In the genomic region with DNA sequence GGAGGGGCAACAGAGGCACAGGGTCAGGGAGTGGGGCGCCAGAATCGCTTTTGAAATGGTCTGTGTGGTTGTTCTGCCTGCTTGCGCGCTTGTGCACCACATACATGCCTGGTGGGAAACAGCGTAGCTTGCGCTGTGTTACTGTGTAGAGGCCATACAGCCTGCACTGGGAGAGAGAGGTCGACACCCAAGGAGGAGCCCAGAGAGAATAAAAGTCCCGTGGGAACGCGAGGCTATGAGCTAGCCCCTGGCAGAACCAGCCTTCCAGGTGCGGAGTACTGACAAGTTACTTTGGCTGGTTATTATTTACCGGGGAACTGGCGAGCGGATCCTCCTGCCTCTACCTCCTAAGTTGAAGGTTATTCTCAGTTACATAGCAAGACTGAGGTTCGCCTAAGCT, we compare ENCODE assay signal across 26 mouse cellular contexts. TPM values are rescaled to one million over a fixed set of nuclear protein-coding genes. Genes with fewer than 3 reads are reported as not detected.
"Had no signal": no experiment of that assay in that cellular context is flagged by ENCODE, and none has a peak within 500 bp of the region (broad histone marks: within the 10 kb centered on the region; RNA-seq: fewer than 3 reads in every experiment).

No protein-coding gene starts in this region.

- ATAC-seq: hindbrain, embryonic 16.5 days; inflammation-experienced regulatory T-cells, adult 6 months; intestine, embryonic 15.5 days; intestine, postnatal 0 days; liver, embryonic 12.5 days had no signal

- H3K27ac ChIP-seq: gastrocnemius, adult 2 months; hindbrain, embryonic 10.5 days; hindbrain, embryonic 12.5 days; hindbrain, embryonic 14.5 days; intestine, embryonic 15.5 days; layer of hippocampus, adult 2 months; left cerebral cortex, adult 2 months; limb, embryonic 10.5 days; limb, embryonic 12.5 days; liver, embryonic 12.5 days; liver, embryonic 14.5 days had no signal

- H3K4me3 ChIP-seq: gastrocnemius, adult 2 months; hindbrain, embryonic 10.5 days; hindbrain, embryonic 12.5 days; intestine, embryonic 15.5 days; layer of hippocampus, adult 2 months; left cerebral cortex, adult 2 months; limb, embryonic 10.5 days; limb, embryonic 12.5 days; liver, embryonic 12.5 days had no signal

- H3K4me2 ChIP-seq: heart, embryonic 11.5 days; hindbrain, embryonic 12.5 days; hindbrain, embryonic 14.5 days; intestine, embryonic 15.5 days; limb, embryonic 12.5 days; liver, embryonic 12.5 days had no signal

- DNase-seq: gastrocnemius, adult 2 months; gastrocnemius, postnatal 10 days; gastrocnemius, postnatal 25 days; heart, postnatal 10 days; heart, postnatal 4 days; kidney, adult 18-20 months; kidney, adult 8-10 months; kidney, postnatal 10 days; kidney, postnatal 25 days; kidney, postnatal 4 days; liver had no signal

- H3K9ac ChIP-seq: hindbrain, embryonic 12.5 days; hindbrain, embryonic 14.5 days; intestine, embryonic 15.5 days; limb, embryonic 12.5 days; liver, embryonic 12.5 days; liver, embryonic 14.5 days had no signal

- H3K9me3 ChIP-seq: hindbrain, embryonic 10.5 days; hindbrain, embryonic 12.5 days; intestine, embryonic 15.5 days; limb, embryonic 10.5 days; limb, embryonic 12.5 days; liver, embryonic 12.5 days had no signal

- H3K36me3 ChIP-seq: hindbrain, embryonic 10.5 days; hindbrain, embryonic 12.5 days; intestine, embryonic 15.5 days; limb, embryonic 10.5 days; limb, embryonic 12.5 days; liver, embryonic 12.5 days had no signal

- H3K4me1 ChIP-seq: intestine, embryonic 15.5 days had no signal

- H3K27me3 ChIP-seq: hindbrain, embryonic 12.5 days; intestine, embryonic 15.5 days; limb, embryonic 12.5 days; liver, embryonic 12.5 days had no signal

RNA-seq across cellular contexts. Expression of gene Cdkl4, which starts 26.6 kb away (rescaled TPM):
- polyA plus RNA-seq: heart, embryonic 11.5 days; heart, embryonic 14.5 days had no signal
